Mouse (Mus musculus) gastrocnemius, adult 8-10 months (tissue): ENCODE results near the gene Ahnak. TPM values are rescaled to one million over a fixed set of nuclear protein-coding genes. Genes with fewer than 3 reads are reported as not detected.
A peak's percentile ranks its signal among the peaks of the same experiment; 100 is the strongest.

ENCODE experiments used
- DNase-seq, 2 experiments: peaks; one replicate each; pipeline ENCODE4 v3.0.0; 2022; ENCODE audit warnings: low spot score in 2 of 2
- total RNA-seq, 4 experiments: library from RNA; stranded (reverse); gene quantifications; 2 replicates each; pipeline ENCODE4 v1.2.4; 2022

Gene Ahnak
- 100 to 1,000 TPM; 249 to 267 (median 253) TPM for total RNA-seq

DNA sequence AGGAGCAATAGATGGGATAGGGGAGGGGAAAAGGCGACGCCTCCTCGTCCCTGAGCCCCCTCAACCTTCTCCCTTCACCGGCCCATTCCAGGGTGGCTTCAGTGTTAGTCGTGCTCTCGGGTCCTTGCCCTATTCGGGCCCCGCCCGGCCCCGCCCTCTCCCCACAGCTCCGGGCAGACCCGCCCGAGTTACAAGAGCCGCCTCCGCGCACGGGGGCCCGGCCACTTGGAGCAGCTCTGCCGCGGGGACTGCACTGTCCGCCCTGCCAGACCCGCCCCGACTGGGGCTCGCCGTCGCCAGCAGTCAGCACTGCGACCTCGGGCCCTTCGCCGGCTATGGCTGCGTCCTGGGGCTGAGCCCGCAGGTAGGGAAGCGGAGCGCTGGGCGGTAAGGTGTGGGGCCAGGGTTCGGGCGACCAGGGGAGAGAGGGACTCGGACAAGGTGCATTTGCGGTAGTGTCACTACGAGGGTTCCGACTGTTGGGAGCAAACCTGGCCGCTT lies at the start of gene Ahnak:
Gene Ahnak (plus strand): TSS at position 219 of the 501 bp plus-strand sequence.
- DNase-seq, result peak; percentile 79 to 86

GRCm38 (mm10) chr19:8940526-8941133 lies 48.5 kb upstream of the Ahnak start:
- DNase-seq, result no peak

DNA sequence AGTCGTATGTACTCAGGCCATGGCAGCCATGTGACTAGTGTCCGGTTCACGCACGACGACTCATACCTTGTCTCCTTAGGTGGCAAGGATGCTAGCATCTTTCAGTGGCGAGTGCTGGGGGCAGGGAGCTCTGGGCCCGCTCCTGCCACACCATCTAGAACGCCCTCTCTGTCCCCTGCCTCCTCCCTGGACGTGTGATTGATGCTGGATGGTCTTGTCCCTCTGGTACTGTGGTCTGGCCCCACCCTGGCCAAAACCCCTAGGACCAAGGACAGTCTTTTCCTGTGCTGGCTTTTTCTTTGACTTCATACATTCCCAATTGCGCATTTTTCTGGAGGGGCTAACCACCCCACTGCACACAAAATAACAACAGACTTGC lies 48.0 kb upstream of the Ahnak start:
- DNase-seq, result no peak

DNA sequence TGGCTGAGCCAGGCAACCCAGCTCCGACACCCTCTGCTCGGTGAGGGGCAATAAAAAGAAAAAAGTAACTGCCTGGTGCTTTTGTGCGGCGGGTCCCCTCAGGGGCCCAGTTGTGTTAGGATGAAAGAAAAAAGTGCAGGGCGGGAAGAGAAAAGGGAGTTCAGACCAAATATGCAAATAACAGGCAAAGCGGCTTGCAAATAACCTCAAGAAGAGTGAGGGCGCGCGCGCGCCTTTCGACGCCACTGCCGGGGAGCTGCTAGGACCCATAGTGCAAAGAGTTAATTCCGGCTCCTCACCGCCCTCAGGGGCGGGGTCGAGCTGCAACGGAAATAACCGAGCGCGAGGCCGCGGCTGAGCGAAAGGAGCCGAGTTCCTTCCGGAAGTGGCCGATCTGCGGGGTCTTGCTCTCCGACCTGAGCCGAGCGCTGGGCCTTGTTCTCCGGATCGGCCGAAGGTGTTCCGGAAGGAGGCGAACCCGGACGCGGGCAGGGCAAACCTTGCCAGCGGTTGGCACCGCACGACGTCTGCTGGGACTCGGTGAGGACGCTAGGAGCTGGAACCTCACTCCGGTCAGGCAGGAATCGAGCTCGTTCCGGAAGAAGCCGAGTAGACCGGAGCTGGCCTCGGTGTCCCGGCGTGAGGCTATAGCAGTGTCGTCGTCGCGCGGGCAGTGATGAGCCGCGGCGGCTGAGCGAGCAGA lies 47.4 kb upstream of the Ahnak start, which contains the start of gene Mta2:
Gene Mta2 (plus strand): TSS at position 361 of the 703 bp plus-strand sequence.
- DNase-seq, result peak; percentile 90 to 93

DNA sequence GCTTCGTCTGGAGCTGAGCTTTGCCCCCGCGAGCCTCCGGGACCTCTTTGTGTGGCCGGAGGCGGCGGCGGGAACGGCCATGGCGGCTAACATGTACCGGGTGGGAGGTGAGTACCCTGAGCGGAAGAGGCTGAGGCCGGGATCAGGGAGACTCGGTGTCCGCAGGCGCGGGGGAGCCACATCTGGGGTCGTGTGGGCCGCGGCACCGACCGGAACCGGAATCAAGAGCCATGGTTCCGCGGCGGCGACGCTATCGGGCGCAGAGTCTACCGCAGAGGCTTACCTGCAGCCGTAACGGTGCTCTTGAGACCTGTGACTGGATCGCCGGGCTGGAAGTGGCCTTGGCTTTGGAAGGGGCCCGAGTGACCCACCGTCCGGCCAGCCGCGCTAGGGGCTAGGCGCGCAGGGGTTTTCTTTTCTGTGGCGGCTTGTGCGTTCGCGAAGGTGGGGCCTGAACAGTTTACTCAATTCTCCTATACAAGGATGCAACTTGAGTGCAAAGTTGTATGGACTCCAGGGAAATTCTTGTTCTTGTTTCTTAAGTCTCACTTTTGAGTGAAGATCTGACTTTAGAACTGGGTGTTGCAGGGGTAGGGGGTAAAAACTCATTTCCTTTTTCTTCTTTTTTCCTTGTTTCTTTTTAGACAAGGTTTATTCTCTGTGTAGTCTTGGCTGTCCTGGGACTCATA lies 46.7 kb upstream of the Ahnak start:
- DNase-seq, result no peak

GRCm38 (mm10) chr19:8943047-8943446 lies 46.0 kb upstream of the Ahnak start:
- DNase-seq, result no peak

- DNase-seq, result no peak
These were observed 45.0 kb upstream of the Ahnak start for GRCm38 (mm10) chr19:8944062-8944461.

DNA sequence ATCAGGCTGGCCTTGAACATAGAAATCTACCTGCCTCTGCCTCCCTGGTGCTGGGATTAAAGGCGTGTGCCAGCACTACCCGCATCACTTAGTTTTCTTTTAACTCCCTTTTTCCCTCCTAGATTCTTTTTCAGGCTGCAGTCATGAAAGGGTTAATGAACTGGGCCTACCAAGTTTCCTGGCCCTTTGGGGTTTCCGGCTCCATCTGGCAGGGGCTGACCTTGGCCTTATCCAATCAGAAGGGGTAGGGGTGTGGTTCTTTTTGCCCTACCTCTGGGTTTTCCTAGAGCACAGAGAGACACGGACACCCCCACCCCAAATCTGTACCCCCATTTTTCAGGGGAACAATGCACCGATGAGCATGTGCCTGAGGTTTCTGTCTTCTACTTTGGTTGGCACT lies 44.3 kb upstream of the Ahnak start:
- DNase-seq, result peak; percentile 56 to 61

GRCm38 (mm10) chr19:8945251-8945650 lies 43.8 kb upstream of the Ahnak start:
- DNase-seq, result no peak

DNA sequence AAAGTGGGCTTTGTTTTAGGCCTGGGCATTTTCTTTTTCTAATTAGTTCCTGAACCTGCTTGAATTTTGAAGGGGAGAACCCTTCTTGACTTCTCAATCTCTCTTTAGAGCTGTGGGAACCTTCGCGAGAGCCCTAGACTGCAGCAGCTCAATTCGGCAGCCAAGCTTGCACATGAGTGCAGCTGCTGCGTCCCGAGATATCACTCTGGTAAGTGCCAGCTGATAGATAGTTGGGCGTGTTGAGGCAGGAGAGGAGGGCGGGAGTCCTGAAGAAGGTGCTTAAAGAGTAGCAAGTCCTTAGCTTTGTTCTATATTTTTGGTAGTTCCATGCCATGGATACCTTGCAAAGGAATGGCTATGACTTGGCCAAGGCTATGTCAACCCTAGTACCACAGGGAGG lies 42.2 kb upstream of the Ahnak start:
- no peak for DNase-seq

GRCm38 (mm10) chr19:8950190-8950589 lies 38.9 kb upstream of the Ahnak start:
- DNase-seq, result no peak

DNA sequence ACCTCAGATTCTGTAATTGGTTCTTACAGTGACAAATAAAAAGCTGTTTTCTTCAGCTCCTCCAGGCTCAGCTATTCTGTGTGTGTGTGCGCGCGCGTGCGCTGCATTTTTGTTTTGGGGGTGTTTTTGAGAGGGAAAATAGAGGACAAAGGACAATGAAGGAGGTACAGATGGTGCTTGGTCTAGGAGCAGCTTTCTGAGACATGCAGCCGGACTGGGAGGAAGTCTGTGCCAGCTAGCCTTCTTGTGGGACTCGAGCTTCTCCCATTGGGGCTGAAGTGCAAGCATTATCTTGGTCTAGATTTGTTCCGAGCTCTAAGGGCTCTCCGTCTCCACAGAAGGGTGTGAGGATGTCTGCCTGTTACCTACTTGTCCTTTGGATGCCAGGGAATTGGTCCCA lies 36.8 kb upstream of the Ahnak start:
- no peak for DNase-seq

- DNase-seq, result peak; percentile 83 to 86
These were observed 35.7 kb upstream of the Ahnak start, which contains the start of gene Tut1 for GRCm38 (mm10) chr19:8953135-8954039. TSS of gene Tut1 (plus strand) at chr19:8953847.

DNA sequence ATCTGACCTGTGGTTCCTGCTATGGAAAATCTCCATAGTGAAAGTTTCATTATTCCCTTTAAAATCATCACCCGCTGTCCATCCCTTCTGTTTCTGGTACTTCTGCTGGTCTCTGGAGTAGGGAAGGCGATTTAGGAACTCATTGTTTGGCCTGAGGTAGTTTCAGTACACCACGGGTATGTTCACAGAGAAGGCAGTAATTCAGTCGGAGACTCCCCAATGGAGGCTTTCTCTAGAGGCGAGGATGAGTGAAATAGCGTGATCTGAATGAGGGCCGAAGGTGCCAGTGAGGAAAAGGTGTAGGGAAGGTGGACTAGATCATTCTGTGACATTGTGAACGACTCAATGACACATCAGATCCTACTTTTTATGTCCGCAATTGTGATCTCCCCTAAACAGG lies 34.9 kb upstream of the Ahnak start:
- DNase-seq, result no peak

GRCm38 (mm10) chr19:8962256-8962655 lies 26.8 kb upstream of the Ahnak start:
- no peak for DNase-seq

GRCm38 (mm10) chr19:8965075-8965474 lies 24.0 kb upstream of the Ahnak start:
- no peak for DNase-seq

- peak in 1 of 2 experiments; percentile 47 for DNase-seq
These were observed 23.3 kb upstream of the Ahnak start for GRCm38 (mm10) chr19:8965771-8966170.

- no peak for DNase-seq
These were observed 22.9 kb upstream of the Ahnak start for GRCm38 (mm10) chr19:8966198-8966589.

DNA sequence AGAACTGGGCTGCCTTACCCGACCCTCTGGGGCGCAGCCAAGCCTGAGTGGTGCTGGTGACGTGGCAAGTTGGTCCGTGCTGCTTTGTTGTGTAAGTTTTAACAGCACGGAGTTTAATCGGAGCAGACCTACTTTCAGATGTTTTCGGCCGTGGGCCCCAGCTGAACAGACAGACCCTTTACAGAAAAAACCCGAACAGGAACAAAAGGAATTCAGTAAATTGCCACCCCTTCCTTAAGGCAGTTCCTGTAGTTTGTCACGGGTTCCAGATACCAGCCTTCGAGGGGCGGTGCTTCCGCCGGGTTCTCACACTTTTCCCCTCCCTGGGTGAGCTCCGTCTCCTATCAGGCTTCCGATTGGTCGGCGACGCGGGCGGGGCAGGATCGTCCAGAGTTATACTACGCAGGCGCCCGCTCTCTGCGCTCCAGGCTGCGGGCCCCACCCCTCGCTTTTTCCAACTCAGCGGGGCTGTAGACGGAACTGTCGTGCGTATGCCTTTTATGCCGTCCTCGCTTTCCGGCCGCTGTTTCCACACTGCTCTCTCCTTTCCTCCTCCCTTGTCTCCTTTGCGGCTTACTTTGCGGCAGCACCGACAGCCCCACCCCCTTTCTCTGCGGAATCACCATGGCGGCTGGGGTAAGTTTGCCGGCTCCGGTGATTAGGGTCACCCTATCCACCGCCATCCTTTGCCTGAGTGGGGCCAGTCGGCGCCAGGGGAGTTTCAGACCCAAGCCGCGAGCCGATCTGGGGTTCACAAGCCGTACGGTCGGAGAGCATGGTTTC lies 22.3 kb upstream of the Ahnak start, which contains the start of gene Eef1g:
Gene Eef1g (plus strand): TSS at position 452 of the 783 bp plus-strand sequence.
- peak; percentile 98 to 99 for DNase-seq

DNA sequence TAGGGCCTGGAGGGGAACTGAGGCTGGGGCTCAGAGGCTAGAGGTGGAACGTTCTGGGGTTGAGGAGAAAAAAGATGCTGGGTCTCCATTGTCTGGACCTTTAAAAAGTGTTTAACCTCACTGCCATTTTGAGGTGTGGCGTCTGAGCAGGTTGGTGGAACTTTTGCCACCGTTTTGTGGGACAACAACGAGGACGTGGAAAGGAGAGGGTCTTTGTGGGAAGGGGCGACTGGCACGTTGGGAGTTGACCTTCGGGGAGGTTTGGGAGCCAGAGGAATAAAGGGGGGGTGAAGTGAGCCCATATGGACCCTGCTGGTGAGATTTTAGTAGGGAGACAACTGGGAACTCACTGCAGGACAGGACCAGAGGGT lies 21.7 kb upstream of the Ahnak start:
- no peak for DNase-seq
